Mouse (Mus musculus) heart, embryonic 13.5 days (tissue): ENCODE measurements around the gene Pcp4l1. TPM values are rescaled to one million over a fixed set of nuclear protein-coding genes. Genes with fewer than 3 reads are reported as not detected.
"Not testable (repeated sequence)": the region's sequence is repeated elsewhere in the genome, so short reads cannot be mapped to it uniquely, and the experiment has no call there.

ENCODE experiments used
- ATAC-seq: fragments of 200-750 bp; cut with Nextera tagmentation; 2 replicates; pipeline ENCODE4 v1.8.0; 2017; ENCODE audit warnings: moderate TSS enrichment; ENCODE audit not compliant: insufficient number of reproducible peaks, low FRiP score, low TSS enrichment; ENCODE audit errors: extremely low read depth
- H3K27ac ChIP-seq: fragments of 300-500 bp; sonication (generic); replicated peaks from 2 replicates; pipeline ENCODE4 v1.5.1; 2015; ENCODE audit warnings: moderate library complexity, mild to moderate bottlenecking, inconsistent platforms
- H3K27me3 ChIP-seq: fragments of 300-500 bp; sonication (generic); replicated peaks from 2 replicates; pipeline ENCODE4 v1.6.1; 2015; ENCODE audit warnings: mild to moderate bottlenecking, inconsistent platforms
- H3K36me3 ChIP-seq: fragments of 300-500 bp; sonication (generic); 2 replicates; pipeline ENCODE4 v1.6.1; 2015; ENCODE audit warnings: mild to moderate bottlenecking, inconsistent platforms
- H3K4me1 ChIP-seq: fragments of 300-500 bp; sonication (generic); 2 replicates; pipeline ENCODE4 v1.6.1; 2015; ENCODE audit warnings: inconsistent platforms
- H3K4me2 ChIP-seq: fragments of 300-500 bp; sonication (generic); 2 replicates; pipeline ENCODE4 v1.6.1; 2015; ENCODE audit warnings: inconsistent platforms, mild to moderate bottlenecking, moderate library complexity
- H3K4me3 ChIP-seq: fragments of 300-500 bp; sonication (generic); 2 replicates; pipeline ENCODE4 v1.5.1; 2015; ENCODE audit warnings: moderate library complexity, mild to moderate bottlenecking, inconsistent platforms
- H3K9ac ChIP-seq: fragments of 300-500 bp; sonication (generic); 2 replicates; pipeline ENCODE4 v1.6.1; 2015; ENCODE audit warnings: inconsistent platforms, mild to moderate bottlenecking, moderate library complexity
- H3K9me3 ChIP-seq: fragments of 300-500 bp; sonication (generic); 2 replicates; pipeline ENCODE4 v1.6.1; 2016; ENCODE audit warnings: inconsistent platforms
- WGBS: fragments of 180-500 bp; shearing (Covaris S2); methylation state at CpG from one replicate; pipeline ENCODE4 v1.1.7; 2015; ENCODE audit warnings: mixed read lengths; 5-methylcytosine and 5-hydroxymethylcytosine counted together
- polyA plus RNA-seq: library from polyadenylated mRNA; unstranded; fragments of >200 nt; fragmentation: Nextera tagmentation; extraction: Ambion mirVana; gene quantifications from 2 replicates; pipeline ENCODE4 v1.2.1, GENCODE M21; 2015

The Pcp4l1 gene
- 38.3 and 39.3 TPM in 2 replicates for polyA plus RNA-seq

DNA sequence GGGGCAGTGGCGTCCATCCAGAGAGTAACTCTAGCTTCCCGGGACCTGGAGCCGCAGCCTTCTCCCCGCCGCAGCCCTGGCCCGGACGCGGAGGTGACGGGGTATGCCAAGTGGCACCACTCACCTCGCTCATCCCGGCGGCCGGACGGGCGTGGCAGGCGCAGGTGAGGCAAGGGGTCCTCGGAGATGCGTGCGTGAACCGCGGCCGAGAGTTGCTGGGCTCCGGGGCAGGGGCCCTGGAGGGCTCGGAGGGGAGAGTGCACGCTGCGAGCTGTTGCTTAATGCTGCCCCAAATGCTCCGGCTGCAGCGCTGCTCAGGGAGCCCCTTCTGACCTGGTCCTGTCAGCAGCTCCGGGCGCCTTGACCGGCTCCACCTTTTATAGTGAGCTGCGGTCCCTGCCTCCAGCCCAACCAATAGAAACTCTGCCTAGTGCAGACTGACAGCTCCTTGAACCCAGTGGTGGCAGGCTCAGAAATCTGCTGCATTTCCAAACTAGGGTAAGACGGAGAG is at the start of gene Pcp4l1:
TSS of gene Pcp4l1 (minus strand) at position 382 of the 511 bp plus-strand sequence.
- peaks cover 43% of the 10 kb centered on the region for H3K4me1 ChIP-seq
- peak within 1 kb of the TSS; percentile 68 for H3K4me3 ChIP-seq
- H3K27me3 ChIP-seq = peaks cover 52% of the 10 kb centered on the region
- H3K36me3 ChIP-seq = no peaks in the 10 kb centered on the region
- ATAC-seq = peak; percentile 84
- peak within 1 kb of the TSS; percentile 87 for H3K4me2 ChIP-seq
- 0% methylated on average over 33 of the region's 33 CpGs for WGBS
- H3K9me3 ChIP-seq = no peaks in the 10 kb centered on the region
- H3K27ac ChIP-seq = peak within 1 kb of the TSS; percentile 51
- H3K9ac ChIP-seq = peak within 1 kb of the TSS; percentile 85

- no peak for ATAC-seq
- H3K4me2 ChIP-seq = peak overlapping the region; percentile 84
- H3K4me3 ChIP-seq = peak overlapping the region; percentile 83; the same call in 1 of the 2 replicates
These were observed 49.3 kb upstream of the Pcp4l1 start for GRCm38 (mm10) chr1:171245353-171245752.

DNA sequence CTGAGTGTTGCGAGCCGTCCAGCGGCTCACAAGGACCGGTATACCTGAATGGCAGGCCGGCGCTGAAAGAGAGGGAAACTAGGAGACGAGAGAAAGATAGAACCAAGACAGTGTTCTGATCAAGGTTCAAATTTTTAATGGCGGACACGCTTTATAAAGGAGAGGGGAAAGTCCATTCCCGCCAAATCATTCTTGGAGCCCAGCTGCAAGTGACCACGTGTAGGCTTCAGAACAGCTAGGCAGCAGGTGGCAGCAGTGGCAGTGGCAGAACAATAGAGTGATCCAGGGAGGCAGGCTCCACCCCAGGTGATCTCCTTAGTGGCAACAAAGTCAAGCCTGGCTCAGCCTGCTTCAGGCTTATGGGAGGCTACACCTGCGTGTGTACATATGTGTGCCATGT is 45.9 kb upstream of the Pcp4l1 start:
- 88% methylated on average over 12 of the region's 12 CpGs for WGBS
- peaks cover 87% of the 10 kb centered on the region for H3K36me3 ChIP-seq
- not testable (repeated sequence) for H3K27me3 ChIP-seq, ATAC-seq, H3K4me2 ChIP-seq, H3K9ac ChIP-seq, H3K4me3 ChIP-seq, H3K9me3 ChIP-seq, H3K27ac ChIP-seq
- H3K4me1 ChIP-seq = peaks cover 20% of the 10 kb centered on the region

More at GRCm38 (mm10) chr1:171245353-171245752, 49.3 kb upstream of the Pcp4l1 start:
- Histone ChIP-seq H3K9ac (peak overlapping the region; percentile 95), H3K27me3 (no peaks in the 10 kb centered on the region), H3K36me3 (peaks cover 52% of the 10 kb centered on the region), H3K9me3 (no peaks in the 10 kb centered on the region), H3K27ac (no peak overlapping the region), H3K4me1 (peaks cover 47% of the 10 kb centered on the region)
- whole genome bisulfite sequencing = 80% methylated on average over 8 of the region's 8 CpGs

DNA sequence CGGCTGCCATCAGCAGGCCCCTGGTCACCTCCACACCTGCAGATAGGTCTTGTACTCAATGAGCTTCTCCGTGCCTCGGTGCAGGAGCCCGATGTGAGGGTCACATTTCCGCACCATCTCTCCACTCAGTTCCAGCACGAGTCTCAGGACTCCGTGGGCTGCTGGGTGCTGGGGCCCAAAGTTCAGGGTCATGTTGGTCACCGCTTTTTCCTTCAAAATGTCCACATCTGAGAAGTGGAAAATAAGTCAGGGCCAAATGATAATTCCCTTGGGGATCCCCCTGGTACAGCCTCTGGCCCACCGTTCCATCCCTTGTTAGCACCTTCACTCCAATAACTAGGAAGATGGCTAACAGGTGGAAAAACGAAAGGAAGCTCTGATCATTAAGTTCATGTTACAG is 44.8 kb upstream of the Pcp4l1 start:
- no peaks in the 10 kb centered on the region for H3K9me3 ChIP-seq
- peaks cover 20% of the 10 kb centered on the region for H3K4me1 ChIP-seq
- no peak overlapping the region for H3K4me2 ChIP-seq
- peaks cover 97% of the 10 kb centered on the region for H3K36me3 ChIP-seq
- 89% methylated on average over 10 of the region's 10 CpGs for WGBS
- H3K27ac ChIP-seq = no peak overlapping the region
- H3K27me3 ChIP-seq = no peaks in the 10 kb centered on the region
- ATAC-seq = no peak
- no peak overlapping the region for H3K4me3 ChIP-seq
- no peak overlapping the region for H3K9ac ChIP-seq

- Histone ChIP-seq H3K27ac (no peak overlapping the region), H3K4me1 (peaks cover 14% of the 10 kb centered on the region), H3K36me3 (peaks cover 98% of the 10 kb centered on the region)
These were observed 44.1 kb upstream of the Pcp4l1 start for GRCm38 (mm10) chr1:171239992-171240744.

GRCm38 (mm10) chr1:171238463-171238862 is 42.4 kb upstream of the Pcp4l1 start:
- Histone ChIP-seq H3K4me3 (no peak overlapping the region), H3K27me3 (no peaks in the 10 kb centered on the region), H3K4me2 (no peak overlapping the region), H3K36me3 (peaks cover 100% of the 10 kb centered on the region), H3K9ac (no peak overlapping the region), H3K4me1 (peaks cover 15% of the 10 kb centered on the region), H3K27ac (no peak overlapping the region), H3K9me3 (no peaks in the 10 kb centered on the region)
- 65% methylated on average over 14 of the region's 14 CpGs for WGBS
- ATAC-seq = no peak

More at GRCm38 (mm10) chr1:171239992-171240744, 44.1 kb upstream of the Pcp4l1 start:
- Histone ChIP-seq H3K9ac (no peak overlapping the region), H3K9me3 (no peaks in the 10 kb centered on the region), H3K4me3 (no peak overlapping the region), H3K4me2 (no peak overlapping the region), H3K27me3 (no peaks in the 10 kb centered on the region)
- no peak for ATAC-seq
- 73% methylated on average over 15 of the region's 15 CpGs for WGBS

GRCm38 (mm10) chr1:171237438-171237837 is 41.4 kb upstream of the Pcp4l1 start:
- Histone ChIP-seq H3K27ac (no peak overlapping the region), H3K36me3 (peaks cover 92% of the 10 kb centered on the region)

DNA sequence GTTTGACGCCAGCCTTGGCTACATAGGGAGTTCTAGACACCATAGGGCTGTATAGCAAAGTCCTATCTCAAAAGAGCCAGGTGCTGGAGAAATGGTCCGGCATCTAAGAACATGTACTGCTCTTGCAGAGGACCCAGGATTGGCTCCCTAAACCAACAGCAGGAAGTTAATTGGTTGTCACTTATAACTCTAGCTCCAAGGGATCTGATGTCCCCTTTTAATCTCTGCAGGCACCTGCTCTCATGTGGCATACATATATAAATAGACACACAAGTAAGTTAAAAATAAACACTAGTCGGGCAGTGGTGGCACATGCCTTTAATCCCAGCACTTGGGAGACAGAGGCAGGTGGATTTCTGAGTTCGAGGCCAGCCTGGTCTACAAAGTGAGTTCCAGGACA is 39.7 kb upstream of the Pcp4l1 start:
- Histone ChIP-seq H3K27me3 (no peaks in the 10 kb centered on the region), H3K4me2 (no peak overlapping the region), H3K4me1 (peaks cover 23% of the 10 kb centered on the region), H3K36me3 (peaks cover 75% of the 10 kb centered on the region), H3K27ac (peak overlapping the region; percentile 17; the same call in 1 of the 2 replicates), H3K4me3 (no peak overlapping the region), H3K9me3 (no peaks in the 10 kb centered on the region), H3K9ac (no peak overlapping the region)
- no peak for ATAC-seq
- WGBS = 61% methylated on average over 4 of the region's 4 CpGs

More at GRCm38 (mm10) chr1:171237438-171237837, 41.4 kb upstream of the Pcp4l1 start:
- Histone ChIP-seq H3K4me2 (no peak overlapping the region), H3K9ac (no peak overlapping the region), H3K9me3 (no peaks in the 10 kb centered on the region), H3K27me3 (no peaks in the 10 kb centered on the region), H3K4me1 (peaks cover 23% of the 10 kb centered on the region), H3K4me3 (no peak overlapping the region)
- ATAC-seq = no peak
- WGBS = 82% methylated on average over 6 of the region's 6 CpGs

DNA sequence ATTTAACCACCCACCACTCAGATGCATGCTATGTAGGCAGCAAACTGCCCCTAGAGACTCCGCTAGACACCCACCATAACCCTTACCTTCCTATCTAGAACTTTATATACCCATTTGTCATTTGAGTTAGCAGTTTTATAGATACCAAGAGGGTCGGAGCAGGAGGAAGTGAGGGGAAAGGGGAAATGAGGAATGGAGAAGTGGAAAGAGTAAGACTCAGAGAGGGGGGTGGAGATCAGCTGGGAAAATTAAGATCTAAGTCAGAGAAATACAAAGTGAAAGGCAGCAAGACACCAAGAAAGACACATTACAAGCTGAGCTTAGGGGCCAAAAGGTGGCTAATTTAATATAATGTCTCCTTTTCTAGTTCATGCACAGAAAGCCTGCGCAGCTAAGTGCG is 38.5 kb upstream of the Pcp4l1 start:
- Histone ChIP-seq H3K27me3 (no peaks in the 10 kb centered on the region), H3K4me3 (no peak overlapping the region), H3K36me3 (peaks cover 63% of the 10 kb centered on the region), H3K9me3 (no peaks in the 10 kb centered on the region), H3K4me1 (peaks cover 23% of the 10 kb centered on the region), H3K9ac (no peak overlapping the region), H3K27ac (no peak overlapping the region), H3K4me2 (no peak overlapping the region)
- ATAC-seq = no peak
- WGBS = 90% methylated on average over 4 of the region's 4 CpGs

DNA sequence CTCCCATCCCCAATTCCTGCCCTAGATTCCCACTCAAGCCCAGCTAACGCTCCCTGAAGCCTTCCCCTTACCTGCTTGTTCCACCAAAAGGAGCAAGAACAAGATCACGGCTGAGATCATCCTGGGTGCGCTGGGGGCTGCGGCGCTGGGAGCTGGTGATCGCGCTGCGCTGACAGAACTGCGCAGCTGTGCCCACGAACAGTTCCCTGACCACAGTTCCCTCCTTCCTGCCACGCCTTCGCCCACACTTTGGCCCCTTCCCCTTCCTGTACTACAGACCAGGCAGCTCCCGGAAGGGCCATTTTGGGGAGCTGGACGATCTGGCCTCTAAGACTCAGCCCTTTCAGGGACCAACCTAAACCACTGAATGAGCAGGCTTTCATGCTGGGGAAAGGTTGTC is 38.1 kb upstream of the Pcp4l1 start, which contains the start of gene Fcer1g:
TSS of gene Fcer1g (minus strand) at position 240 of the 400 bp plus-strand sequence.
- 81% methylated on average over 14 of the region's 14 CpGs for WGBS
- ATAC-seq = no peak
- Histone ChIP-seq H3K36me3 (peaks cover 59% of the 10 kb centered on the region), H3K9ac (0 out of 2 replicates have a peak within 1 kb of the TSS, but pooled peaks have one; percentile 48), H3K4me2 (no peak within 1 kb of the TSS), H3K4me1 (peaks cover 23% of the 10 kb centered on the region), H3K9me3 (no peaks in the 10 kb centered on the region), H3K4me3 (0 out of 2 replicates have a peak within 1 kb of the TSS, but pooled peaks have one; percentile 6), H3K27ac (peak within 1 kb of the TSS; percentile 37), H3K27me3 (no peaks in the 10 kb centered on the region)

DNA sequence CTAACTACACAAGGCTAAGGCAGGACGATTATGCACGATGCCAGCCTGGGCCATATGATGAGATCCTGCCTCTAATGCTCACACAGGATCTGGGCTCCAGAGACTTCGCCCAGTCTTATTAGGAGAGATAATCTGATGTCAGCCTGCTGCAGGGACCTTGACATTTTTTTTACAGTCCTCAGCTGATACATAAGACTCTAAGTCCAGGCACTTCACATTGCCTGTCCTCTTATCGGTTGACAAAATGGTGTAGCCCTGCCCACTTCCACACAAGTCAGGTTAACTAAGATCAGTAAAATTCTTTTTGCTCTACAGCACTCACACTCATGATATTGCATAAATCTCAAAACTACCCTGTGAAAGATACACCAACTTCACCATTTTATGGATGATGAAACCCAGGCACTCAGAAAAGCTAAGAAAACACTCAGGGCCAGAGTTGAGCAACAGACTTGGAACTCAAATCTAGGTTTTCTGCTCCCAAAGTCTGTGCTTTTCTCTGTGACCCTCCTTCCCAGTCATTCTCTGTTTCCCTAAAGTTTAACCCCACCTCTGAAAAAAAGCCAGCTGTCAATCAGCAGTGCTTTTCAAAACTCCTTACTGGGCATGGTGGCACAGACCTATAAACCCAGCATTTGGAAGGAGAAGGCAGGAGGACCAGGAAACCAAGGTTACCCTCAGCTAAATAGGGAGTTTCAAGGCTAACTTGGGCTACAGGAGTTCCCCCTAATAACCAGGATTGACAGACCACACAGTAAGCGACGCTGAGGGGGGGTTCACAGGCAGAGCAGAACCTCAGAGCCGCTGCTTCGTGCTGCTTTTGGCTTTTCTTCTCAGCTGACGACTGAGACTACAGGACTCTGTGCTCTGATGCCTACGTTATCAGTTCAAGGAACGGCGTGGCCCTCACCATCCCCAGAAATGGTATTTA is 37.0 kb upstream of the Pcp4l1 start:
- Histone ChIP-seq H3K4me1 (peaks cover 23% of the 10 kb centered on the region), H3K36me3 (peaks cover 48% of the 10 kb centered on the region), H3K9me3 (no peaks in the 10 kb centered on the region), H3K4me2 (no peak overlapping the region), H3K27me3 (no peaks in the 10 kb centered on the region), H3K27ac (peak overlapping the region; percentile 37), H3K4me3 (0 out of 2 replicates have a peak overlapping the region, but pooled peaks have one; percentile 6), H3K9ac (0 out of 2 replicates have a peak overlapping the region, but pooled peaks have one; percentile 48)
- WGBS = 55% methylated on average over 12 of the region's 12 CpGs
- ATAC-seq = no peak
